Mouse (Mus musculus): ENCODE measurements around the gene Slc35f4. TPM values are rescaled to one million over a fixed set of nuclear protein-coding genes. Genes with fewer than 3 reads are reported as not detected.

Gene Slc35f4
- polyA plus RNA-seq, 1 experiment from 2014 or later = 0.13 TPM

DNA sequence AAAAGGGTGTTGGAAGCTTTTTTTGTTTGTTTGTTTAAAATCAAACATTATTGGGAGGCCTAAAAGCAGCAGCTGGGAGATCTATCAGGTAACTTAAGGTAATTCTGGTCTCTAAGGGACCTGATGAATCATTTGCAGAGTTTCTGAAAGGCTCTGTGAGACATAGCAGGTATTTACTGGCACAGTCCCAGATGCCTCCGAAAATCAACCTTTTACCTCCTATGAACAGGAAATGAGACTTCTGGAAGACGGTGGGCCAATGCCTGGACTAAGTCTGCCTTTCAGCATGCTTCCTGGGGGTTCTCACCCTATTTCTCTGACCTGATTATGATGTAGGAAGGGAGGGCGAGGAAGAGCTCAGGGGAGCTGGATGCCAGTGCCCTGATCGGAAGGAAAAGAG is 188.8 kb downstream of the Slc35f4 start:
- 55% methylated on average over 4 of the region's 4 CpGs for WGBS
- no peak overlapping the region for H3K27ac ChIP-seq
- ATAC-seq (ENCODE audit: low FRiP score, low read depth) = no peak
- no peaks in the 10 kb centered on the region for H3K27me3 ChIP-seq
- H3K9me3 ChIP-seq = no peaks in the 10 kb centered on the region
- no peaks in the 10 kb centered on the region for H3K36me3 ChIP-seq
- no peak overlapping the region for H3K4me3 ChIP-seq
- H3K4me2 ChIP-seq (replicated peaks) = no peak overlapping the region
- H3K4me1 ChIP-seq = no peaks in the 10 kb centered on the region
- no peak overlapping the region for H3K9ac ChIP-seq

DNA sequence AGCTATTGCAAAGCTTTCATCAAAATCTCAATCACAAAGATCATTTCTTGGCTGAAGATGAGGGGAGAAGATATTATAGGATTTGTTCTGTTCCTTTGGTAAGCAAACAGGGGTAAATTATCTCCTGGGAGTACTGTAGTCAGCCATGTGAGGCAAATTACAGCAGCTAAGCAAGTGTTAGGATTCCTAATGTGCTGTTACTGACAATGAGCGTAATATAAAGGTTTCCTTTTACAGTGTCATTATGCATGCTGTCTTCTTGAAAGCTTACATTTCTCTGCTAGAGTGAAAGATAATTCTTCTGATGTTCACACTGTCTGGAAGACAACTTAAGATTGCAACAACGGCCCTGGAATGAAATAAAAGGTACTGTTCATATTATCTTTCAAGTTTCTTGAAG is 192.0 kb downstream of the Slc35f4 start:
- Histone ChIP-seq H3K4me1 (no peaks in the 10 kb centered on the region), H3K4me3 (no peak overlapping the region), H3K27me3 (no peaks in the 10 kb centered on the region), H3K9me3 (no peaks in the 10 kb centered on the region), H3K4me2 (replicated peaks) (no peak overlapping the region), H3K36me3 (no peaks in the 10 kb centered on the region), H3K9ac (no peak overlapping the region), H3K27ac (no peak overlapping the region)
- ATAC-seq (ENCODE audit: low FRiP score, low read depth) = no peak
- WGBS = 91% methylated on average over 2 of the region's 2 CpGs

- no peaks in the 10 kb centered on the region for H3K27me3 ChIP-seq
- no peak overlapping the region for H3K9ac ChIP-seq
- H3K4me1 ChIP-seq = no peaks in the 10 kb centered on the region
- H3K4me2 ChIP-seq (replicated peaks) = no peak overlapping the region
- WGBS = 21% methylated on average over 5 of the region's 5 CpGs
- no peak overlapping the region for H3K4me3 ChIP-seq
- no peak overlapping the region for H3K27ac ChIP-seq
- no peaks in the 10 kb centered on the region for H3K36me3 ChIP-seq
- no peaks in the 10 kb centered on the region for H3K9me3 ChIP-seq
- ATAC-seq (ENCODE audit: low FRiP score, low read depth) = no peak
Measured at GRCm38 (mm10) chr14:49316493-49316894, 209.4 kb downstream of the Slc35f4 start.

- WGBS = 78% methylated on average over 7 of the region's 7 CpGs
- H3K9me3 ChIP-seq = no peaks in the 10 kb centered on the region
- no peak overlapping the region for H3K4me2 ChIP-seq (replicated peaks)
- H3K4me1 ChIP-seq = no peaks in the 10 kb centered on the region
- H3K9ac ChIP-seq = no peak overlapping the region
- ATAC-seq (ENCODE audit: low FRiP score, low read depth) = no peak
- H3K27ac ChIP-seq = no peak overlapping the region
- no peaks in the 10 kb centered on the region for H3K27me3 ChIP-seq
- H3K36me3 ChIP-seq = no peaks in the 10 kb centered on the region
- no peak overlapping the region for H3K4me3 ChIP-seq
Measured at GRCm38 (mm10) chr14:49313981-49314380, 211.9 kb downstream of the Slc35f4 start.

- no peak for ATAC-seq (ENCODE audit: low FRiP score, low read depth)
- WGBS = 74% methylated on average over 8 of the region's 8 CpGs
Measured at GRCm38 (mm10) chr14:49313376-49313775, 212.5 kb downstream of the Slc35f4 start.

GRCm38 (mm10) chr14:49311548-49311947 is 214.3 kb downstream of the Slc35f4 start:
- WGBS = 71% methylated on average over 1 of the region's 1 CpGs
- no peaks in the 10 kb centered on the region for H3K27me3 ChIP-seq
- no peak for ATAC-seq (ENCODE audit: low FRiP score, low read depth)

More at GRCm38 (mm10) chr14:49313376-49313775, 212.5 kb downstream of the Slc35f4 start:
- no peak overlapping the region for H3K4me3 ChIP-seq
- H3K9ac ChIP-seq = no peak overlapping the region
- H3K4me2 ChIP-seq (replicated peaks) = no peak overlapping the region
- H3K27ac ChIP-seq = no peak overlapping the region
- no peaks in the 10 kb centered on the region for H3K36me3 ChIP-seq
- H3K27me3 ChIP-seq = no peaks in the 10 kb centered on the region
- H3K4me1 ChIP-seq = no peaks in the 10 kb centered on the region
- no peaks in the 10 kb centered on the region for H3K9me3 ChIP-seq

DNA sequence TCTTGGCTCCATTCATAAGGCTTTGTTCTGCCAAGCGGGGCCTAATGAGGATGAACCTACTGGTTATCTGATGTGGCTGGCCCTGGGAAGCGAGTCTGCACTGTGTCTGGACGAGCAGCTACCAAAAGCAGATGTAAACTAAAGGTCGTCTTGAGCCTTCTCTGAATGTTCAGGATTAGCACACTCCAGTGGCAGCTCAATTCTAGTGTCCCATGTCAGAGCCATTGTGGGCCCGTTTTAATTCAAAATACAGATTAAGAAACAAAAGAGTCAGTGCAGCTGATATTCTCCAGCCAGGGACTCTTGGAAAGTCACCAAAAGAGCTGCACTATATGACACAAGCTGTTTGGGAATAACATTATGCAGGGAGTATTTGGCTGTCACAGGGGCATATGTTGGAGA is 214.8 kb downstream of the Slc35f4 start:
- Histone ChIP-seq H3K9ac (no peak overlapping the region), H3K36me3 (no peaks in the 10 kb centered on the region), H3K4me1 (peaks cover 4% of the 10 kb centered on the region), H3K4me2 (replicated peaks) (no peak overlapping the region), H3K4me3 (no peak overlapping the region), H3K27me3 (no peaks in the 10 kb centered on the region), H3K9me3 (no peaks in the 10 kb centered on the region), H3K27ac (no peak overlapping the region)
- 48% methylated on average over 5 of the region's 5 CpGs for WGBS
- ATAC-seq (ENCODE audit: low FRiP score, low read depth) = no peak

More at GRCm38 (mm10) chr14:49311548-49311947, 214.3 kb downstream of the Slc35f4 start:
- Histone ChIP-seq H3K4me3 (no peak overlapping the region), H3K4me2 (replicated peaks) (no peak overlapping the region), H3K27ac (no peak overlapping the region), H3K4me1 (no peaks in the 10 kb centered on the region), H3K9me3 (no peaks in the 10 kb centered on the region), H3K9ac (no peak overlapping the region), H3K36me3 (no peaks in the 10 kb centered on the region)

- H3K4me2 ChIP-seq (replicated peaks) = no peak overlapping the region
- peaks cover 10% of the 10 kb centered on the region for H3K4me1 ChIP-seq
- no peak overlapping the region for H3K4me3 ChIP-seq
- 77% methylated on average over 2 of the region's 2 CpGs for WGBS
- H3K27me3 ChIP-seq = no peaks in the 10 kb centered on the region
- no peak for ATAC-seq (ENCODE audit: low FRiP score, low read depth)
- H3K27ac ChIP-seq = no peak overlapping the region
- H3K36me3 ChIP-seq = no peaks in the 10 kb centered on the region
- no peak overlapping the region for H3K9ac ChIP-seq
- no peaks in the 10 kb centered on the region for H3K9me3 ChIP-seq
Measured at GRCm38 (mm10) chr14:49309670-49310069, 216.2 kb downstream of the Slc35f4 start.

- H3K36me3 ChIP-seq = no peaks in the 10 kb centered on the region
- no peak overlapping the region for H3K9ac ChIP-seq
- H3K27ac ChIP-seq = no peak overlapping the region
- H3K4me1 ChIP-seq = peaks cover 10% of the 10 kb centered on the region
- H3K4me3 ChIP-seq = no peak overlapping the region
- H3K27me3 ChIP-seq = no peaks in the 10 kb centered on the region
- H3K4me2 ChIP-seq (replicated peaks) = no peak overlapping the region
- 62% methylated on average over 1 of the region's 1 CpGs for WGBS
- no peaks in the 10 kb centered on the region for H3K9me3 ChIP-seq
- no peak for ATAC-seq (ENCODE audit: low FRiP score, low read depth)
Measured at GRCm38 (mm10) chr14:49308591-49308990, 217.3 kb downstream of the Slc35f4 start.

GRCm38 (mm10) chr14:49307842-49308241 is 218.0 kb downstream of the Slc35f4 start:
- H3K27ac ChIP-seq = no peak overlapping the region
- H3K36me3 ChIP-seq = no peaks in the 10 kb centered on the region
- H3K27me3 ChIP-seq = no peaks in the 10 kb centered on the region
- H3K9ac ChIP-seq = no peak overlapping the region
- WGBS = 74% methylated on average over 3 of the region's 3 CpGs
- H3K4me2 ChIP-seq (replicated peaks) = no peak overlapping the region
- H3K4me1 ChIP-seq = peaks cover 10% of the 10 kb centered on the region
- H3K9me3 ChIP-seq = no peaks in the 10 kb centered on the region
- no peak for ATAC-seq (ENCODE audit: low FRiP score, low read depth)
- H3K4me3 ChIP-seq = no peak overlapping the region

GRCm38 (mm10) chr14:49305534-49306409 is 220.1 kb downstream of the Slc35f4 start:
- Histone ChIP-seq H3K27ac (no peak overlapping the region), H3K36me3 (no peaks in the 10 kb centered on the region), H3K9me3 (no peaks in the 10 kb centered on the region), H3K4me3 (no peak overlapping the region), H3K27me3 (no peaks in the 10 kb centered on the region), H3K4me1 (peaks cover 10% of the 10 kb centered on the region), H3K9ac (no peak overlapping the region), H3K4me2 (replicated peaks) (no peak overlapping the region)
- ATAC-seq (ENCODE audit: low FRiP score, low read depth) = peak; percentile 67; the same call in 1 of the 2 replicates
- 86% methylated on average over 9 of the region's 9 CpGs for WGBS

- Histone ChIP-seq H3K27me3 (no peaks in the 10 kb centered on the region), H3K9ac (no peak overlapping the region), H3K4me1 (peaks cover 10% of the 10 kb centered on the region), H3K4me2 (replicated peaks) (no peak overlapping the region), H3K4me3 (no peak overlapping the region), H3K27ac (no peak overlapping the region), H3K9me3 (no peaks in the 10 kb centered on the region), H3K36me3 (no peaks in the 10 kb centered on the region)
- no peak for ATAC-seq (ENCODE audit: low FRiP score, low read depth)
- WGBS = 87% methylated on average over 2 of the region's 2 CpGs
Measured at GRCm38 (mm10) chr14:49302271-49302857, 223.5 kb downstream of the Slc35f4 start.

All from limb, embryonic 13.5 days (tissue).